Mouse (Mus musculus) right cerebral cortex, postnatal 10 days (tissue): ENCODE measurements at regions not wholly inside any gene's neighbourhood (a gene's known extent, or its start where the extent isn't known, plus 50 kb on each side); places are given as distances from the start of the nearest gene placed in this dataset.
A peak's percentile ranks its signal among the peaks of the same experiment; 100 is the strongest.

Experiments
- DNase-seq, 2 experiments: peaks; one replicate each; pipeline ENCODE4 v3.0.0; 2021; ENCODE audit warnings: low spot score in 2 of 2

DNA sequence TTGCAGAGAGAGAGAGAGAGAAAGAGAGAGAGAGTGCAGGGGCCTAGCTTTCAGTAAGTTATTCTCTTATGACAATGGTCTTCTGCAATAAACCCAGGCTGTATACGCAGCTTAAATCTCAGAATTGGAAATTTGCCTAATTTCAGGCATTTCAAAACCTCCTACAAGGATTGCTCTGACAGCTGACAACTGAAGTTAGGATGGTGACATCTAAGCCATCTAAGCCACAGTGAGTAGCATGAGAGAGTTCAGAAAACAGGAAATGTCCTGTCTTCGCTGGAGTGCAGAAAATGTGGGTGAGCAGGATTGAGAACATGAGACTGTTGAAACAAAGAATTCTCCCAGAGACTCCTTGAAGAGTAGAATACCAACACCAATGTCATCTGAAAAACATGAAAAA lies 56.8 kb downstream of the Fam110c start:
- DNase-seq: no peak

DNA sequence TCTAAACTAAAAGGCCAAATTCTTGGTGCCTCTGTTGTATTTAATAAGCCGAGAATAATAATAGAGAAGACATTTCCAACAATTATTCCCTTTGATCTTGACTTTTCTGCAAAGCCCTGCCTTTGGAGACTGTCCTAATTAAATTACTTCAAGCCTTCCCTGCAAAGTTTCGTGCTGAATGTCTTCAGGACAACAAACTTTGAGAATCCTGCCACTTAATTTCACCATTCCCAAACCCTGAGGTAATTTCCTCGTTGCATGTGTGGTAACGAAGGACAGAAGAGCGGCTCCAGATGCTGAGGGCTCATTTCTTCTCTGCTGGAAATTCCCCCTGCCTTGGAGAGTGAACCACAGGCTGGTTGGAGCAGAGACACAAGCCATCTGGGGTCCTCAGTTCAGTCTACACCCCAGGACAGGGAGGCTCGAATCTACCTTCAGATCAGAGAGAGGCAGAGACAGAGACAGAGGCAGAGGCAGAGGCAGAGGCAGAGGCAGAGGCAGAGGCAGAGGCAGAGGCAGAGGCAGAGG lies 60.9 kb downstream of the Fam110c start:
- DNase-seq: no peak

DNA sequence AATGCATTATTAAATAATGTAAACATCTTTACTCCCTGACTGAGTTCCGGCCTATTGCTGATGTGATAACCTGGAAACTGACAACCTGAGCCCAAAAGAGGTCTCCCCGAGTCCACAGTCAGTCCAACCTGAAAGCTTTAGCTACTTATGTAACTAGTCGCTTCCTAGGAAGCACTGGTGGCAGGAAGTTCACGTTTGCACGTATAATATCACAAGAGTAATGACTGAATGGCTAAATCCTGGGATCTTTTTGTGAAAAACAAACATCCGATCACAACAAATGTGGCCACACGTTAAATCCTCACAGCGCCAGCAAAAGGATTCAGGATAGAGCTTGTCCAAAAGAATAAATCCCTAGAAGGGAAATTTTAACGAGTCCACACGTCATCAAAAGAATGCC lies 62.7 kb downstream of the Fam110c start:
- no peak for DNase-seq

DNA sequence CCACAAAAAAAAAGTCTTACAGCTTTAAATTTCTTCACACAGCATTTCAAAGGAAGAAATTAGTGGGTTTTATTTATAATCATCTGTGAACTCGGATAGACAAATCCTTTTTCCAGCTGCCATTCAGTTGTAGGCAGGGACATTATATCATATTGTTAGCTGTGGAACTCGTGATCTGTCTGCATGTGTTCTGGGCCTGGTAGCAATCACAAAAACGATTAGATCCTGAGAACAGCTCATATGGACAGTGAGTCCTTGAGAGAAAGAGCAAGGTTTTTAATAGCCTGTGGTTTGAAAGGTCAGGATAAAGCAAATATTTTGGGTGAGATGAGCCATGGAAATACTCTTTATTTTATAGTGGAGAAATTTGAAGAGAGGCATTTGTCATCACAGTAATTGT lies 63.2 kb downstream of the Fam110c start:
- DNase-seq: no peak

DNA sequence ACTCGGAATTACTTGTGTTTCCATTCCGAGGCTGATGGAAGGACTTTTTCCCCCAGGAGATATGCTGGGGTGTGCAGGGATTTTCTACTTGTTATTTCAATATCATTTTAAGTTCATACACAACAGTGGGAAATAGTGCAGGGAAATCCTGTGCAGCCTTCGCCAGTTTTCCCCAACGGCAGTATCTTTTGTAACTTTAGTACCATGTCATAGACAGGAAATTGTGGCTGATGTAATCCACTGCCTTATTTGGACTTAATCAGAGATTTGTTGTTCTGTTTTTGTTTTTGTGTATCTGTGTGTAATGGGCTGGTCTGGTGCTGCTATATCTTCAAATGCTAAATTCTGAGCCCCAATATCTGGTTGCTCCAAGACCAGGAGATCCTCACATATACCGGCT lies 63.8 kb downstream of the Fam110c start:
- DNase-seq: no peak

DNA sequence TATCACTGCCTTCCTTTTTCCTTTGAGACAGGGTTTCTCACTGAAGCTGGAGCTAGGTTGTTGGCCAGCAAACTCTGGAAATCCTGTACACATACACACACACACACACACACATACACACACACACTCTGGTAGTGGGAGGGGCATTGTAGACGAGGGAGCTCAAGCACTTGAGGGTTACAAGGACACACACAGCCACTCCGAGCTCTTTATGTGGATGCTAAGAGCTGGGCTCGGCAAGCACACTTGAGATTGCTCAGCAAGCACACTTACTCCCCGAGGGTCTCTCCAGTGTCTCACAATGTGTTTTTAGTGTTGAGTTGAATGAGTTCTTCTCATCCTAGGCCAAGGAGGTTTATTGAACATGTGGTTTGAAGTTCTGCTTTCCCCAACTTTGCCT lies 66.2 kb downstream of the Fam110c start:
- DNase-seq: no peak

DNA sequence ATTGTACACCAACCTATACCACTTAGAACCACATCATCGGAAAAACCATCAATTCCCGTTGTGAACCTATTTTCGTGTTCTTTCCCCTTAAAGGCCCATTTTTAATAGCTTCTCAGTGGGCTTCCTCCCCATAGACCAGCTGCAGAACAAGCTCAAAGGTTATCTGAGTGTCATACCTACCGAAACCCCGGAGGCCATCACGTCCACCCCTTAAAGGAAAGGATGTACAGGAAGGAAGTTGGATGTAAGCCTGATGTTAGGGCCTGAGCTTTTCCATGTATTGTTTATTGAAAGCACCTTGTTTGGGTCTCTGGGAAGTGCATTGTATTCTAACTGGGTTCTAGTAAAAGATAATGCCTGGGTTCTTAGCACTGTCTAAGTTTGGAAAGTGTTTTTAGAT lies 69.6 kb downstream of the Fam110c start:
- DNase-seq: no peak

DNA sequence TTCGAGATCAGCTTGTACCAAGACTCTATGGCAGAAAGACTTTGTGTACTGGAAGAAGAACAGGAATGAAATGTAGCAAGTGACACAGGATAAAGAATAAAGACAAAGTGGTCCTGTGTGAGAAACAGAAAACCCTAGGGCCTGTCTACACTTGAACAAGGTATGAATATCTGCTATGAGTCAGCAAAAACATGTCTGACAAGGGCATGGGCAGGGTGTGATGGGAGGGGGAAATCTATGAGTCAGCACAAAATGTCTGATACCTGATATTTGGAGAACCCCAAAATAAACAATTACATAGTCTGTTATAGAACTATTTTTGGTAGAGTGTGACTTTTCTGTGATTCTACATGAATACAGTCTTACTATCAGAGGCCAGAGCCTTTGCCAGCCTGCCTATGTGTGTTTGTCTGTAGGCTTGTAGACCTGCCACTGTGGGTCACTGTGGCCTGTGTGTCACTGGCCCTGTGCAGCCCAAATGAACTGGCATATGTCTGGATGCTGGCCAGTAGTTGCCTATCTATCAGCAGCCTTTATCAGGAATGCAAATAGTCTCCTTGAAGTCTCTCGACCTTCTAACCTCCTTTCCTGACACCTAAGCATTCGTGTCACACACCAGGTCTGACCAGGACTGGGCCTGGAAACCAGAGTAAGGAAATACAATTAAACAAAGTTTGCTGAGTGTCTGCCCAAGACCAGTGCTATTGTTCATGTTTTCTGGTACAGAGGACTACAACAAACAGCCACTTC lies 71.5 kb downstream of the Fam110c start:
- DNase-seq: no peak

DNA sequence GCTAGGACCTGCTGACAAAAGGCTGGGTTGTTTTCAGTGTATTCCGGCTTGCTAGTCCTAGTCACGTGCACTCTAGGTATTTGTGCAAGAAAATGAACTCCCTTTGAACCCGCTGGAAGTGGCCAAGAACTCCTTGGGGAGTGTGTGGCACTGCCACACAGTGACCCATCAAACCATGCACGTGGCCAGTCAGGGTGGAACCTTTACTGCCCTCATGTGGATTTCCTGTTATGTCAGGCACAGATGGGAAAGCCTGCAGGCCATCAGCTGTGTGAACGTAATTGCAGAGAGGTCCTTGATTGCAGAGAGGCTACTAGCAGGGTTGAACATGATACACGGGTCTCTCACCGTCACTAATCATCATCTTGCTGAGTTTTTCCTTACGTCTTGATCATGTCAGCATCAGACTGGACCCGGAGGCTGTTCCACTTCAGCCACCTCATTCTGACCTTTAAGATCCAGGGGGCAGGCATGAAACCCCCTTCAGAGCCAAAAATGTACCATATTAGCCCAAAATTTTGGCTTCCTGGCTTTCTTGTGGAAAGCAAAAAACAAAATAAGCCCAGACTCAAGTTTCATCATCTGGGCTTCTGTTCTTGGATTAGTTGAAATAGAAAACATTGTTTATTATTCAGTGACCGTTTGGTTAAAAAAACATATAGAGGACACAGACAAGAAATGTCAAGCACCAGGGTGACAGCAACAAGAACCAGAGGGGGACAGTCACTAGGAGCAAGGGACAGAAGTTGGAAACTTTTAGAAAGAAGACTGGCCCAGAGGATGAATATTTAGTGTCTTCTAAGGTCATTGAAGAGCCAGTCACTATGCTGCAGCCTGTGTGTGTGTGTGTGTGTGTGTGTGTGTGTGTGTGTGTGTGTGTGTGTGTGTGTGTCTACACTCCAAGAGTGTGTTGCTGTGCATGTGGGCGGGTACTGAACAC lies 75.0 kb downstream of the Fam110c start:
- DNase-seq: no peak

DNA sequence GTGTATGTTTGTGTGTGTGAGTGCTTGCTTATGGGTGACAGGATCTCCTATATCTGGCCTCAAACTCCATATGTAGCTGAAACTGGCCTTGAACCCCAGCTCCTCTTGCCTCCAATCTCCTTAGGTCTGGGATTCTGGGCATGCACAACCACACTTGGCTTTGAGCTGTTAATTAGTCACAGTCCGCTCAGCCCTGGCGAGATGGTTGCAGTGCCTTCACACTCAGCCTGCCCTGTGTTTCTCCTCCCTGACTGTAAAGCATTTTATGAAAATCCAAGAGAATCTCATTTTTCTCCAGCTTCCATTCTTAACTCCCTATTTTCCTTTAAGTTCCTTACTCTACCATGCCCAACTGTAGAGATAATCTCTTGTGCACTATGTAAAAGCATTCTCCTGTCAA lies 80.1 kb downstream of the Fam110c start:
- no peak for DNase-seq

DNA sequence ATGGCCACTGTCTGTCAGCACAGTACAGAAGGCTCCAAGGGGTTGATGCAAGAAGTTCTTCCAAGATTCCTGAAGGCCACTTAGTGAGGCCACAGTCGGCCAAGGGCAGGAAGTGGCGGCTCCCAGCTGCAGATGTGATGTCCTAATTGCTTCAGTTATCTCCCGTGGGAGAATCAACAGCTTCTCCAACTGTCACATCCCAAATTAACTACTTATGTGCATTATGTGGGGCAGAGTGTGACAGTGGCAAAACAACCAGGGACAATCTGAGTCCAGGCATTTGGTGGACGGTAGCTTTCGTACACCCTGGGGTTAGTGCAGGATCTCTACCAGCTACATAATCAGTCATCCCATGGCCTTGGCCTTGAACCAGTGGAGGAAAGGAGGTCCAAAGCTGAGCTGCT lies 80.9 kb downstream of the Fam110c start:
- no peak for DNase-seq

DNA sequence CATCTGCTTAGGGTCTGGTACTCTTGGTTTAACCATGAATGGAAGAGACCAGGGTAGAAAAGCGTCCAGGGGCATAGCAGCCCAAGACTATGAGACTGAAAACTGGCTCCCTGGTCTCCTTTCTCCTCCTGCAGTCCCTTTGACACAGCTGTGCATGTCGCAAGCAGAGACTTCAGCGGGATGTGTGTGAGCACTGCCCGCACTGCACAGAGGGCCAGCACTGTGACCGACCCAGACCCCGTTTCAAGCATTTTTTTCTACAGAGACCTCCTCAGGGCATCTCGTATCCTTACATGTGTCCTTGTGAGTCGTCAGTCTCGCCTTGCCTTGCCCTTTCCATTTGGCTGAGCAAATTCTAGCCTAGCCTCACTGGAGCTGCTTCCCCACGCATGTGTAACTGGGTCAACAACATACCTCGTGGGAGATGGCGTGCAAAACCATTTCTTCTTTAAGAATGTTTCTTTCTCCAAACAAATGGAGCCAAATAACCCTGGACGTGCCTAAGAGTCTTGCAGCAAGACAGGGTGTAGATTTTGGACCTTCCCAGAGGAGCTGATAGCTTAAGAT lies 82.6 kb downstream of the Fam110c start:
- DNase-seq: no peak

DNA sequence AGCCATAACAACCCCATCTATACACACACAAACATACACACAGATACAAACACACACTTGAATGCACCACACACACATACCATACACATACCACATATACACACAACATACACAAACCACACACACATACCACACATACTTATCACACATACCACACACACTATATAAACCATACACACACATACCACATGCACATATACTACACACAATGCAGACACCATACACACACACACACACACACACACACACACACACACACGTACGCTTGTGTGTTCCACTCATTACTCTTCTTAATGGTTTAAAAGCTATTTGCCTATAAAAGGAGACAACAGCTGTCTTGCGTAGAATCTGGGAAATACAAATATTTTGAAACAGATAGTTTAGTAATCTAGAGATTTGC lies 83.1 kb upstream of the Gm6993 start:
- DNase-seq: no peak

DNA sequence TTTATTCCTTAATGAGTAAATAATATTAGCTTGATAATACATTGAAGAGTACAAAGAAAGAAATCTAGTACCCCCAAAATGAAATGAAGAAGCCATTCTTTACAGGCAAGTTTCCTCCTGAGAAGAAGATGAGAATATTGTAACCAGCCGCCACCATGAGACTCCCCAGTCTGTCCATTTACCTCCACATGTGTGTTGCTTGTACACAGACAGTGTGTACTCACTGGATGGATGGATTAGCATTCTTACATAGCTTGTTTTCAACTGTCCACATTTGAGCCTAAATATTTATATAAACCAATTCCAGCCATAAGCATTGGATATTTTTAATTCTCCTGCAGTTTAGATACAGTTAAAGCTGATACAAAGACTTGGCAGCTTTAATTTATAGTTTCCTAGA lies 82.7 kb upstream of the Gm6993 start:
- DNase-seq: no peak

DNA sequence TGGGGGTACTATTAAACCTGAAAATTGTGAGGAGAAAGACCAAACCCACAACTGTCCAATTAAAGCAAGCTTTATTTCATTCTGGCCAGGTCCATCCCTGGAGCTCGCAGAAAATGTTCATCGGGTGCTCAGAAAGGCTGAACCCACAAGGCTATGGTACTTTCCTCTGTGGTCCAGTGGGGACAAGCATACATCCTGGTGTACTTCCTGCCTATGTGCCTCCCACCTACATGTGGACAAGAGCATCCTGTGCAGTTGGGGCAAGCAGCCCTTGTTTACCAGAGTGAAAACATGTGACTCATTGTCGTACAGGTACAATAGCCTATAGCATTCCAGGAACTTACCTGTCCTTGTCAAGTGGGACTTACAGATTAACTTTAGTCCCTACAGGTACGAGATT lies 81.7 kb upstream of the Gm6993 start:
- no peak for DNase-seq

DNA sequence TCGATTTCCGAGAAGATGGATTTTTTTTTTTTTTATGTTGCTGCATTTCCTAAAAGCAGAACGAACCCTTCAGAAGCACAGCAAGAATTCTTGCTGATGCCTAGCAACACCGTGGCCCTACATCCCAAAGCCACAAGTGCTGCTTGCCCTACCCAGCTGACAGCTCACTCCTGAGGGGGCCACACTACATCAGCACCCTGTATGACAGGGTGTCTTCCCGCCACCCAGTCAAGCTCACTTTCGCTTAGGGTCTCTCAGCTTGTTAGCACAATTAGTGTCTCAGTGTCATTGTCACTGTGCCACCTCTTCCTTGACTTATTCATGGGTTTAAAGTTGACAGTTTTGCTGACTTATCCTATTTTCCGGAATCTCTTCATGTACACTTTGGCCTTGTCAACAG lies 81.2 kb upstream of the Gm6993 start:
- DNase-seq: no peak

DNA sequence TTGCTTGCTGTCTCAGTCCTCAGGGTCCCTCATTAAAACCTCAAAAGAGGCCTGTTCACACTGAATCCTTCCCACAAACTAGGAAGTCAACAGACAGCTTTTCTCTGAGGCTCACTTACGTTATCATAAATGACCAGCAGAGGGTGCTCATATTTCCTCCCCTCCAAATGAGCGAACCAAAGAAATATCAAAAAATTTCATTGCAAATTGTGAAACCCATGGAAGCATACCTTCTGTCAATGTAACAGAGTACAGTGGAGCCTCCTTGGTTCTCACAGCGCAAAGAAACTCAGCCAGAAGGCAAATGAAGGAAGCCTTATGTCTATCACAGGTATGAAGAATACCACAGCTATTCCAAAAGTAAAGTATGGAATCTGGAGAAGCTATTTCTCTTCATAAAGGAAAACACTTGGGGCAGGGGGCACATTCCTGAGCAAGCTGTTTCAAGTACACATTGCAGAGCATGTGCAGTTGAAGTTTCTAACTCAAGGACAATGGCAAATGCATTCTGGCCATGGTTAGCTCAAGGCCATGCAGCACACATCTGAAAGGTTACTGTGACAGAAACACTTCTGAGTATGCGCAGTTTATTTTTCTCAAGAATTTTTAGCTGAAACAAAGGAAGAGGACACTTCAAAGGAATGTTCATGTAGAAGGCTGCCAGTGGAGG lies 72.2 kb upstream of the Gm6993 start:
- DNase-seq: peak; percentile 48 to 50

DNA sequence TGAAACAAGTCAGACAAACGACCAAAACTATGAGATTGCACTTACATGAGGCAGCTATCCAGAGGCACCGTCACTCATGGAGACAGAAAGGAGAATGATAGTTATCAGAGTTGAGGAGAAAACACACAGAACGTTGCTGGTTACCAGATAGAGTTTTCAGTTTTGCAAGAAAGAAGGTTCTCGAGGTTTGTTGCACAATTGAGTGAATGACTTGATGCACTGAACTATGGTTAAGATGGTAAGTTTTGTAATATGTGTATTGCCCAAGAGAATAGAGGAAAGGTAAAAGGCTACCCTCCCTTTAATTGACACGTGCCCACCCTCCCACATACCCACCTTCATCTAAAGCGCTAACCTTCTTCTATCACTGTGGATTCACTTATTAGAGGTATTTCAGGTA lies 70.5 kb upstream of the Gm6993 start:
- DNase-seq: no peak

DNA sequence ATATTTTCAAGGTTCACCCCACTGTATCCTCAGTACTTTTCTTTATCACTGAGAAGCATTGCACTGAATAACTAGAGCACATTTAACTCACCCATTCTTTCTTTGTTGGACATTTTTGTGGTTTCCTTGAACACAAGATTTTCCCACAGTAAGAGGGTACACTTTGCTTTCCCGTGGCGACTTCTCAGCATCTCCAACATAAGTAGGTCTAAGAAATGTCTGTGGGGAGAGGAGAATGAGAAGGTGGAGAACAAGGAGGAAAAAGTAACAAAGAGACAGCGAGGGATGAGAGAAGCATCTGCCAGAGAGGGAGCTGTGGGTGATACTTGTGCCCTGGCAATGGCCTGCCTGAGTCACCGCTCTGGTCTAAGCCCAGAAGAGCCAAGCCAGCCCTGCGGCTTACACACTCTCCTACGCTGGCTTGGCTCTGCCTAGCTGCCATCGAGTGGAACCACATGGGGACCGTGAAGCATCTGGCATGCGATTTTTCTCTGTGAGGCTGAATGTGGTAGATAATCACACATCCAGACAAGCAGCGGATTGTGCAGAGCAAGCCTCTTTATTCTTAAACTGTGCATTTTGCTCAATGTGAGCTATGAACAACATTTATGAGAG lies 69.9 kb upstream of the Gm6993 start:
- peak; percentile 74 to 81 for DNase-seq

DNA sequence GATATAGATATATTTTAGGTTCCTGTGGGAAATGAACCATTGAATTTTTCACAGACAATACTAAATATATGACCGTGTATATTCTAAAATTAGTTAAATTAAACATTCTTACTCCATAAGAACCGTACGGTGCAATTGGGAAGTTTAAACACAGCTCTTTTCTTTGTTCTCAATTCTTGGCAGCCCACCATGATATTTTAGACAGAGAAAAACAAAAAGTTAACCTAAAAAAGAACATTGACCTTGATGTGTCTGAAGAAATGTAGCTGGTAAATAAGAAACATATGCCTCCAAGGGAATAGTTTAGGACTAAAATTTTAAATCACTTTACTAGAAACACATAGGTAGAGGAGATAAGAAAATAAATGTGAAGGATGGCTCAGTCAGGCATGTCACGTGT lies 68.6 kb upstream of the Gm6993 start:
- no peak for DNase-seq

DNA sequence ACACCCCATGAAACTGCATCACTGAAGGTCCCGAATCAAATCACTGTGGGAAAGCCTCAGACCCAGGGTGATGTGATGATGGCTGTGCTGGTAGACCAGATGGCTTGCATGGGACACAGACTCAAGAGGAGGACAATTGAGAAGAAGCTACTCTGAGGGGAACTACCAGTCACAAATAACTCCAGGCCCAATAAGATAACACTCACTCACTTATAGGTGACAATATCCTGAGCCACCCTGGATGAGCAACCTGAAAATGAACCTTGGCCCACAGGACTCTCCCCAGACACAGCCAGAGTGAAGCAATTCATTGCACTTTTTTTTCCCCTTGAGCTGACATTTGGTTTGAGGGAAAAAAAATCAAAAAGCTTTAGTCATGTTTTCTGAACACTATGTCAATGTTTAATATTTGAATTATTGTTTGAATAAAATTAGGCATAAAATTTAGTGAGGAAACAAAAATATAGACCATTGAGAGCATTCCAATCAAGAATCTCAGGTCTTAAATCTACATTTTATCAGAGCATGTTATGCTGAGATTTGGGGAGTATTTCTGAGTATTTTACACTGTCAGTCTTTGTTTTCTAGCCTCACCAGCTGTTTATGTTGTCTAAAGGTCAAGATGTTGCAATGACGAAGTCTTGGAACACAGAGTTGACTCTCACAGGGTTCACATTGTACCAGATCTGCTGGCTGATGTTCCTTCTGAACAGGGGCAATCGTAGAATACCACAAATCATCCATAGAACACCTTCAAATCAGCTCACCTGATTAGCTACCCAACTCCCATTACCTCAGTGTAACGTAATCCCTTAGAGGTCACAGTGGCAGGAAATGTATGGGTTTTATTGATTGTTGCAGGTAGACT lies 67.9 kb upstream of the Gm6993 start:
- DNase-seq: no peak
